Mouse (Mus musculus): ENCODE measurements around the gene Id2. TPM values are rescaled to one million over a fixed set of nuclear protein-coding genes. Genes with fewer than 3 reads are reported as not detected.

The Id2 gene
- total and polyA plus RNA-seq, 2 experiments from 2014 or later = 239 to 515 TPM

GRCm38 (mm10) chr12:25119278-25119677 is 22.3 kb upstream of the Id2 start:
- Histone ChIP-seq H3K27me3 (ENCODE audit: insufficient read depth, low read length) (no peaks in the 10 kb centered on the region), H3K4me2 (ENCODE audit: low read depth) (no peak overlapping the region), H3K27ac (ENCODE audit: low read depth, low read length) (no peak overlapping the region), H3K9ac (no peak overlapping the region), H3K4me3 (ENCODE audit: low read depth, low read length) (no peak overlapping the region), H3K9me3 (ENCODE audit: low read length) (no peaks in the 10 kb centered on the region), H3K36me3 (ENCODE audit: insufficient read depth) (no peaks in the 10 kb centered on the region), H3K4me1 (ENCODE audit: insufficient read depth) (no peaks in the 10 kb centered on the region)
- 23% methylated on average over 15 of the region's 15 CpGs for WGBS
- DNase-seq (no peak), ATAC-seq (no peak)
- TF ChIP-seq CTCF (IDR thresholded peaks at IDR 0.05; ENCODE audit: low read depth) = no peak

DNA sequence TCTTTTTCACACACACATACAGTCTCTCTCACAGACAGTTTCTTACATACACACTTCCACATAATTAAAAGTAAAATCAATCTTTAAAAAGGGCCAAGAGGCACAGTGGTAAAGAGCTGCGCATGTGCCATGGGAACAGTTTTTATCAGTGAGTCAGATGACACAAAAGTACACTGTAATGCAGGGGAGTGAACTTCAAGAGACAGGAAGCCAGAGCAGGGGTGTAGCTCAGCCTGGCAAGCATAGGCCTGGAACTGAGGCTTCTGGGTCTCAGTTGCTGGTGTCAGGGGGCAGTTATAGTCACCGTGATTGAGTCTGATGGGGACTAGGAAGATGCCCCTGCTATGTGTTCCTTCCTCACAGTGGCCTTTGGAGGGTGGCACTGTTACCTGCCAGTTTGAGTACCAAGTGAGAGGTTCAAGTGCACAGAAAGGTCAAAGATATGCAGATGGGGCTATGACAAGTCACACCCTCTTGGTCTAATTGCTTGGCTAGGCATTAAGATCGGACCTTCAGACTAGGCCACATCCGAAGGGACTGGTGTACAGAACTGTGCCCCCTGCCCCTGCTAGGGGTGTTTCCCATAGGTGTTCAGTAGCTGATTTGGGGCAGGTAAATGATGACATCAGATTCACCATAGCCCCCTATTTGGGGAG is 21.0 kb upstream of the Id2 start:
- no peaks in the 10 kb centered on the region for H3K9me3 ChIP-seq (ENCODE audit: low read length)
- no peak for TF ChIP-seq CTCF (IDR thresholded peaks at IDR 0.05; ENCODE audit: low read depth)
- DNase-seq (no peak), ATAC-seq (no peak)
- no peak overlapping the region for H3K9ac ChIP-seq
- 88% methylated on average over 4 of the region's 4 CpGs for WGBS
- no peak overlapping the region for H3K4me3 ChIP-seq (ENCODE audit: low read depth, low read length)
- no peak overlapping the region for H3K4me2 ChIP-seq (ENCODE audit: low read depth)
- H3K36me3 ChIP-seq (ENCODE audit: insufficient read depth) = no peaks in the 10 kb centered on the region
- no peak overlapping the region for H3K27ac ChIP-seq (ENCODE audit: low read depth, low read length)
- H3K27me3 ChIP-seq (ENCODE audit: insufficient read depth, low read length) = no peaks in the 10 kb centered on the region
- no peaks in the 10 kb centered on the region for H3K4me1 ChIP-seq (ENCODE audit: insufficient read depth)

- DNase-seq (no peak), ATAC-seq (no peak)
- WGBS = 95% methylated on average over 2 of the region's 2 CpGs
These were observed 19.2 kb upstream of the Id2 start for GRCm38 (mm10) chr12:25116126-25116525.

DNA sequence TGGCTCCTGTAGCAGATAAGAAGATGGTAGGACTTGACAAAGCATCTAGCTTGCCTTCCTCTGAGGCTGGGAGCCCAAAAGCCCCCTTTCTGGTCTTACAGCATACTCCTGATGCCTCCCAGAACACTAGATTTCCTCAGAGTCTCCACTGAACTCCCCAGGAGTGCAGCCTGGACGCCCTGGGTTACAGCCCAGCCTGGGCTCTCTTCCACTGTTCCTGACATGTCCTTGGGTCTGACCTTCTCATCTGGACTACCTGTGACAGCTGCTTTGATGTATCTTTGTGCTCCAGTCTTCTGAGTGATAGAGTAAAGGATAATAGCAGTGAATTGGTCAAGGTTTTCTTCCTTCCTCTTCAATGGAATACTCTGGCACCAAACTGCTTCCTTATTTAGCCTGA is 17.5 kb upstream of the Id2 start:
- no peak overlapping the region for H3K27ac ChIP-seq (ENCODE audit: low read depth, low read length)
- H3K36me3 ChIP-seq (ENCODE audit: insufficient read depth) = no peaks in the 10 kb centered on the region
- H3K4me3 ChIP-seq (ENCODE audit: low read depth, low read length) = no peak overlapping the region
- TF ChIP-seq CTCF (IDR thresholded peaks at IDR 0.05; ENCODE audit: low read depth) = no peak
- WGBS = 79% methylated on average over 1 of the region's 1 CpGs
- no peaks in the 10 kb centered on the region for H3K27me3 ChIP-seq (ENCODE audit: insufficient read depth, low read length)
- H3K4me1 ChIP-seq (ENCODE audit: insufficient read depth) = no peaks in the 10 kb centered on the region
- ATAC-seq = no peak
- no peak overlapping the region for H3K4me2 ChIP-seq (ENCODE audit: low read depth)
- no peak overlapping the region for H3K9ac ChIP-seq
- H3K9me3 ChIP-seq (ENCODE audit: low read length) = no peaks in the 10 kb centered on the region
- no peak for DNase-seq

More at GRCm38 (mm10) chr12:25116126-25116525, 19.2 kb upstream of the Id2 start:
- Histone ChIP-seq H3K9me3 (ENCODE audit: low read length) (no peaks in the 10 kb centered on the region), H3K4me3 (ENCODE audit: low read depth, low read length) (no peak overlapping the region), H3K9ac (no peak overlapping the region), H3K4me1 (ENCODE audit: insufficient read depth) (no peaks in the 10 kb centered on the region), H3K27me3 (ENCODE audit: insufficient read depth, low read length) (no peaks in the 10 kb centered on the region), H3K27ac (ENCODE audit: low read depth, low read length) (no peak overlapping the region), H3K36me3 (ENCODE audit: insufficient read depth) (no peaks in the 10 kb centered on the region), H3K4me2 (ENCODE audit: low read depth) (no peak overlapping the region)
- TF ChIP-seq CTCF (IDR thresholded peaks at IDR 0.05; ENCODE audit: low read depth) = no peak

DNA sequence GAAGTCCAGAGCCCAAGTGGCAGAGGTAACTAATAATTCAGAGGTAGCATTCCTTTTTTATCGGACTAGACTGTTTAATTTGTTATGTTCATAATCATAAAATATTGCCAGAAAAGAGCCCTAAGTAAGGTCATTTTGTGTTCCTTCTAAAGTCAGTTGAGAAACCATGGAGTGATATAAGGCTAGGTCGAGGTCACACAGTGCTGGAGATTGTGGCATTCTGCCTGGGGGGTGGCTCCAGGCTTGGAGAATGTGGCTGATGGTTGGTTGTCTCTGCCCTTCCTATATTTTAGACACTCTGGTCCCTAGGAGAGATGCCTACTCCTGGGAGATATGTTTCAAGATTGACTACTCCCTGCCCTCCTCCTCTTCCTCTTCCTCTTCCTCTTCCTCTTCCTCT is 16.4 kb upstream of the Id2 start:
- Histone ChIP-seq H3K9ac (no peak overlapping the region), H3K36me3 (ENCODE audit: insufficient read depth) (no peaks in the 10 kb centered on the region), H3K4me2 (ENCODE audit: low read depth) (no peak overlapping the region), H3K27ac (ENCODE audit: low read depth, low read length) (no peak overlapping the region), H3K4me1 (ENCODE audit: insufficient read depth) (no peaks in the 10 kb centered on the region), H3K9me3 (ENCODE audit: low read length) (no peaks in the 10 kb centered on the region), H3K27me3 (ENCODE audit: insufficient read depth, low read length) (no peaks in the 10 kb centered on the region), H3K4me3 (ENCODE audit: low read depth, low read length) (no peak overlapping the region)
- WGBS = 92% methylated on average over 2 of the region's 2 CpGs
- TF ChIP-seq CTCF (IDR thresholded peaks at IDR 0.05; ENCODE audit: low read depth) = no peak
- ATAC-seq (no peak), DNase-seq (no peak)

DNA sequence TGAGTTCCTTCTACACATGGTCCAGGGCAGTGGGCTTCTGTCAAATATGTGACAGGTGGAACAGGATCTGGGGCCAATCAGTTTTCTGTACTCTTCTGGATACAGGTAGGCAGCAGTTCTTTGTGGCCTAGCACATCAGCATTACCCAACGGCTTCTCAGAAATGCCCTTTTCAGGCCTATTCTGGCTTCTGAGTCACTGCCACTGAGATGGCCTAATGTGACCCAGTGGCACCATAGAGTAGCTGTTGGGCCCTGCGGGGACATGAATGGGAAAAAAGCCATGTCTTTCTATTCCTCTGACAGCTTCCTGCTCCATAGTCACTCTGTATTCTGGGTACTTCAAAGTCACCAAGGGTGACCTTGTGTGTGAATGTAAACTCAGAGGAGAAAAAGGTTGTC is 15.9 kb upstream of the Id2 start:
- no peaks in the 10 kb centered on the region for H3K4me1 ChIP-seq (ENCODE audit: insufficient read depth)
- no peaks in the 10 kb centered on the region for H3K36me3 ChIP-seq (ENCODE audit: insufficient read depth)
- no peak for TF ChIP-seq CTCF (IDR thresholded peaks at IDR 0.05; ENCODE audit: low read depth)
- H3K9me3 ChIP-seq (ENCODE audit: low read length) = no peaks in the 10 kb centered on the region
- DNase-seq (no peak), ATAC-seq (no peak)
- H3K27me3 ChIP-seq (ENCODE audit: insufficient read depth, low read length) = no peaks in the 10 kb centered on the region
- H3K9ac ChIP-seq = no peak overlapping the region
- H3K4me3 ChIP-seq (ENCODE audit: low read depth, low read length) = no peak overlapping the region
- H3K4me2 ChIP-seq (ENCODE audit: low read depth) = no peak overlapping the region
- 93% methylated on average over 2 of the region's 2 CpGs for WGBS
- no peak overlapping the region for H3K27ac ChIP-seq (ENCODE audit: low read depth, low read length)

DNA sequence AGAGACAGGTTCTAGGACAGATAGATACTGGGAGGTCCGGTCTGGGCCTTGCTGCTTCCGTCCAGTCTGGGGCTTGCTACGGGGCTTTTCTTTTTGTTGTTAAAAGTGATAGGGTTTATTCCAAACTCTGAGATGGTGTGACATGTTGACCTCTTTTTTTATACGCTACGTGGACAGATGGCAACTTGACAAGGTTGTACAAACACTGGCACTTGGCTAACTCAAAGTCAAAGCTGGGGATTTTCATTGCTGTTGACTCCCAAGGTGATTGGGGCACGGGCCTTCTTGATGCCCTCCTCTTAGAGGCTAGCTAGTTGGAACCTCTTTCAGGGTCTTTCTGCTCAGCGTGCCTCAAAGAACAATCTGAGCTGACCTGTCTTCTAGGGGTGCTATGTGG is 13.7 kb upstream of the Id2 start:
- ATAC-seq (no peak), DNase-seq (no peak)
- Histone ChIP-seq H3K9ac (no peak overlapping the region), H3K27me3 (ENCODE audit: insufficient read depth, low read length) (no peaks in the 10 kb centered on the region), H3K4me1 (ENCODE audit: insufficient read depth) (no peaks in the 10 kb centered on the region), H3K4me3 (ENCODE audit: low read depth, low read length) (no peak overlapping the region), H3K4me2 (ENCODE audit: low read depth) (no peak overlapping the region), H3K27ac (ENCODE audit: low read depth, low read length) (no peak overlapping the region), H3K9me3 (ENCODE audit: low read length) (no peaks in the 10 kb centered on the region), H3K36me3 (ENCODE audit: insufficient read depth) (no peaks in the 10 kb centered on the region)
- TF ChIP-seq CTCF (IDR thresholded peaks at IDR 0.05; ENCODE audit: low read depth) = no peak
- WGBS = 87% methylated on average over 7 of the region's 7 CpGs

Measured in forebrain, postnatal 0 days (tissue).